Mouse (Mus musculus) MEL (cell line): Measurements from ENCODE around the gene B9d2.

Experiments used
- CTCF ChIP-seq, 3 experiments: IDR thresholded peaks in 2 of 3; conservative IDR thresholded peaks in 1 of 3; 2 replicates each; pipeline ENCODE4 v1.5.1; 2011 to 2012; ENCODE audit warnings: low read length in 3 of 3, low read depth in 2 of 3, mild to moderate bottlenecking in 2 of 3, improper control_type of control experiment in 1 of 3, inconsistent platforms in 1 of 3, mixed read lengths in 1 of 3, moderate library complexity in 1 of 3; ENCODE audit not compliant: control insufficient read depth in 1 of 3, insufficient read depth in 1 of 3, poor library complexity in 1 of 3, severe bottlenecking in 1 of 3
- EP300 ChIP-seq, 2 experiments: IDR thresholded peaks; 2 replicates each; pipeline ENCODE4 v1.6.1; 2011; ENCODE audit warnings: improper control_type of control experiment in 2 of 2, low read length in 2 of 2, low read depth in 1 of 2, mild to moderate bottlenecking in 1 of 2
- MYC ChIP-seq: IDR thresholded peaks from 2 replicates; pipeline ENCODE4 v1.6.1; 2011; ENCODE audit warnings: low read depth, mild to moderate bottlenecking, low read length, improper control_type of control experiment, moderate library complexity
- POLR2A ChIP-seq, 2 experiments: IDR thresholded peaks; 2 replicates each; pipeline ENCODE4 v1.6.1; 2011 to 2012; ENCODE audit warnings: low read length in 2 of 2, mild to moderate bottlenecking in 2 of 2, control low read depth in 1 of 2, improper control_type of control experiment in 1 of 2, low read depth in 1 of 2, moderate library complexity in 1 of 2; ENCODE audit not compliant: control insufficient read depth in 1 of 2, insufficient read depth in 1 of 2, poor library complexity in 1 of 2
- TAL1 ChIP-seq: IDR thresholded peaks from 2 replicates; pipeline ENCODE4 v1.6.1; 2012; ENCODE audit warnings: mild to moderate bottlenecking, inconsistent platforms, low read length, moderate library complexity, mixed read lengths
- ZMIZ1 ChIP-seq: IDR thresholded peaks from 2 replicates; pipeline ENCODE4 v1.6.1; 2012; ENCODE audit warnings: low read depth, mild to moderate bottlenecking, inconsistent platforms, low read length, improper control_type of control experiment, moderate library complexity

- TF ChIP-seq POLR2A (IDR thresholded peaks at IDR 0.05; ENCODE audit: control insufficient read depth in 1 of 2, insufficient read depth in 1 of 2, low read depth in 1 of 2, low read length in 2 of 2, poor library complexity in 1 of 2) (no peak), TAL1 (no peak), ZMIZ1 (no peak), MYC (no peak), CTCF (IDR thresholded peaks at IDR 0.05 in 2 of 3, conservative IDR thresholded peaks at IDR 0.05 in 1 of 3; ENCODE audit: control insufficient read depth in 1 of 3, insufficient read depth in 1 of 3, low read depth in 2 of 3, low read length in 3 of 3, poor library complexity in 1 of 3, severe bottlenecking in 1 of 3) (no peak), EP300 (IDR thresholded peaks at IDR 0.05; ENCODE audit: low read depth in 1 of 2, low read length in 2 of 2) (no peak)
These were observed 24.8 kb upstream of the B9d2 start for GRCm38 (mm10) chr7:25655601-25656428.
